Mouse (Mus musculus) B cell, adult 2 months (primary cell): Measurements from ENCODE around the gene Kcnk3.
A peak's percentile ranks its signal among the peaks of the same experiment; 100 is the strongest.

Experiments
- DNase-seq, 2 experiments: peaks; one replicate each; pipeline ENCODE4 v3.0.0; 2022

Gene Kcnk3

DNA sequence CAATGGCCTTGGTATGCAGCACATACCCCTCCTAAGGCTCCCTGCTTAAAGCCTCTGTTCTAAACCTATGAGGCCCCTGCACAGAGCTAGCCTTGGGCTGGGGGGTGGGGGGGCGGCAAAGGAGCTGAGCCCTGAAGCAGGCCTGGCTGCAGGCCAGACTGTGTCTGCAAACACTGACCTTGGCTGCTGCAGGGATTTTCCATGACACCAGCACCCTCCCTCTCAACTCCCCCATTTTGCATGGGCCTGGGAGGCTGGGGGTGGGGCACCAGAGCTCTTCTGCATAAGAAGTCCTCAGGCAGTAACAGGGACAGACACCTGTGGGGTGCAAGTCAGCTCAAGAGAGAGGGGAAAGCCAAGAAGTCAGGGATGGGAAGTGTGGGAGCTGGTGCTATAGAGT, 26.3 kb downstream of the Kcnk3 start:
- no peak for DNase-seq

- no peak for DNase-seq
Measured at GRCm38 (mm10) chr5:30615416-30615815, 27.4 kb downstream of the Kcnk3 start.

DNA sequence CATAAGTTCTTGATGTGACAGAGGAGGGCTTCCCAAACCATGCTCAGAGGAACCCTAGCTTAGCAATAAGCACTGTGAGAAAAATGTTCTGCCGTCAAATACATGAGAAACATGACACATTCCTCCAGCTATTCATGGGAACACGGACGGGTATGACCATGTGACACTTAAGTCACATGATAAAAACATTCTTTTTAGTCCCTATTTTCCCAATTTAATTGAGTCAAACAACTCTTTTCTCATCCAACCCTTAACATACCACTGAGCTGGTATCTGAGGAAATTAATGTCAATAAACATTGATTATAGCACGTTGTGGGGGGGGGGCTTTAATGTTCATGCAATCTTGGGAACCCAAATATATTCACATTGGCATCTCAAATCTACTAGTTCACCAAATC, 27.8 kb downstream of the Kcnk3 start:
- DNase-seq = no peak

GRCm38 (mm10) chr5:30616644-30617043, 28.7 kb downstream of the Kcnk3 start:
- DNase-seq = no peak

GRCm38 (mm10) chr5:30617357-30617756, 29.4 kb downstream of the Kcnk3 start:
- no peak for DNase-seq

DNA sequence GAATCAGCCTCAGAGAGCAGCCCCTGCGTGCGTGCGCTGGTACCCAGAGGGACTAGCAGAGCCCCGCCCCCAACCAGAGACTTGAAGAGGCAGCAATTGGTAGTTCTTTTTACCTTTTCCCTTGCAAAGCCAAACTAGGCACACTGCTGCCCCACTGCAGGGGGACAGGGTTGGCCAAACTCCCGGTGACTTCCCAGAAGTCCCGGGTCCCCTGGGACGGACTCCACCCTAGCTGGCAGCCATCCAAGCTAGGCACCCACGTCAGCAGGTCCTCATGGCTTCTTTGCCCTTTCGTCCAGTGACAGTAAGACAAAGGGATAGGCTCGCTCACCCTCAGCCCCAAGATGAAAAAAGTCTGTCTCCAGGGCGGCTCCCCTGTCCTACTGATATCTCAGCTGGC, 29.9 kb downstream of the Kcnk3 start:
- no peak for DNase-seq

DNA sequence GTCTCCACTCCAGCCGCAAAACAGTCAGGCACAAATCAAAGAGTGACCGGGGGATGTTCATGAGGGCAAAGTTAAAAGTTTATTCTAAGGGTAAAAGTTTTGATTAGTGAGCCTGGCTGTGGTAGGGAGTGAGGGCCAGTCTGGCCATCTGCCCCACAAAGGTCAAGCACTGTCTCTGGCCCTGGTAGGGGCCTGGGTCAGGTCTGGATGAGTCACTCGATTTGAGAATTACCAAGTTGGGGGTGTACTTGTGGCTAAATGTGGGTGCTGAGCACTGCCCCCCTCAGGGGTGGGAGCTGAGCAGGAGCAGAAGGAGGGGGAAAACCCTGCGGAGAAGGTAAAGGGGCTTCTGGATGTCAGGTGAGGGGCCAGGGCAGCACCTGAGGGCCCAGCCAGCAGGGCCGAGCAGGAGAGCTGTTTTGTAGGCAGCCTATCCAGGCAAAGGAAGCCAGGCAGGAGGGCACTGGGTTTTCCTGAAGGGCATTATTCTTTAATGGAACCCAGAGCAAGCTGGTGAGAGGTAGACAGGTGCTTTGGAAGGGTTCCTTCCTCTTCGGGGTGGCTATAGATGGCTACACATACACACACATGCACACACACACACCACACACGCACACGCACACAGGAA, 30.5 kb downstream of the Kcnk3 start:
- DNase-seq = no peak

DNA sequence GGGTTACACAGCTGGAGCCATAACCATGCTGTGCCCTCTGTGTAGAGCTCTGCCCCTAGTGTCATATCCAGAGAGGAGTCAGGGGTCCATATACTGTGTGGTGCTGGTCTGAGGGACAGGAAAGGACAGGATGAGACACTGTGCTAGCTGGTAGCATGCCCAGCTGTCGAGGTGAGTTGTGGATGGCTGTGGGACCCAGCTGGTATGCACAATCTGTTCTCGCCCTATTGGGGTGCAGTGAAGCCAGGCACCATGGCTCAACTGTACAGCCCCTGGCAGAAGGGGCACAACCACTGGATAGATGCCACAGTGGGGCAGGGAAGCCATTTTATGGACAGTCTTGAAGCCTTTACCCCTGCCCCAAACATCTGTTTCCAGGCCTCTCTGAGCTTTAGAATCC, 31.2 kb downstream of the Kcnk3 start:
- DNase-seq = no peak

DNA sequence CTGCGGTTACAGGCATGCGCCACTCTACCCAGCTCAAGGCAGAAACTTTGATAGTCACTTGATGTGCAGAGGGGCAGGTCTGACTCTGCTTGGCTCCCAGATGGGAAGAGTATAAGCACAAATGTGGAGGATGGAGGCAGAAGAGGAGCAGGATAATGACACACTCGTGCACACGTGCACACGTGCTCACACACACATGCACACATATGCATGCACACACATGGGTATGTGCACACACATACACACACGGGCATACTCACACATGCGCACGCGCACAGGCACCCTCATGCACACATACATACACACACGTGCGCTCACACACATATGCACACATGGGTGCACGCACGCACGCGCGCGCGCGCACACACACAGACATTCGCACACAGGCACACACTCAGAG, 32.6 kb downstream of the Kcnk3 start:
- no peak for DNase-seq

- DNase-seq = no peak
Measured at GRCm38 (mm10) chr5:30621211-30621790, 33.3 kb downstream of the Kcnk3 start.

DNA sequence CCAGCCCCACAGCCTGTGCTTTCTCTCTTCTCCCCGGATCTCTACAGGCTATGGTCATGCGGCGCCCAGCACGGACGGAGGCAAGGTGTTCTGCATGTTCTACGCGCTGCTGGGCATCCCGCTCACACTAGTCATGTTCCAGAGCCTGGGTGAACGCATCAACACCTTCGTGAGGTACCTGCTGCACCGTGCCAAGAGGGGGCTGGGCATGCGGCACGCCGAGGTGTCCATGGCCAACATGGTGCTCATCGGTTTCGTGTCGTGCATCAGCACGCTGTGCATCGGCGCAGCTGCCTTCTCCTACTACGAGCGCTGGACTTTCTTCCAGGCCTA, 33.8 kb downstream of the Kcnk3 start:
- DNase-seq = no peak

- peak; percentile 77 for DNase-seq
Measured at GRCm38 (mm10) chr5:30622177-30622840, 34.3 kb downstream of the Kcnk3 start.

DNA sequence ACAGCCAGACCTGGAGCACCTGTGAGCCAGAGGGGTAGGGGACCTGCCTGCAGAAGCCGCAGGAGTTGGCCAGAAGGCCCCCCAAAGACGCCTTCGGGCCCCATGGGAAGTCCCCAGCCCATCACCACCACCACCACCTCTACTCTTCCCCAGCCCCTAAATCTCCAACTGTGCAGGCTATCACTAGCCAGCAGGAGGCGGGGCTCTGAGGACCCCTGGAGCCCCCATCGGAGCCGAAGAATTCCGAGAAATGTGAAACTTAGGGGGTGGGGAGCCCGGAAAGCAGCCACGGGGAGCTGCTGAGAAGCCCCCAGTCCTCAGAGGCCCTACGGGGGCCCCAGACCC, 34.8 kb downstream of the Kcnk3 start:
- peak in 1 of 2 experiments; percentile 28 for DNase-seq

GRCm38 (mm10) chr5:30623380-30623779, 35.4 kb downstream of the Kcnk3 start:
- no peak for DNase-seq

DNA sequence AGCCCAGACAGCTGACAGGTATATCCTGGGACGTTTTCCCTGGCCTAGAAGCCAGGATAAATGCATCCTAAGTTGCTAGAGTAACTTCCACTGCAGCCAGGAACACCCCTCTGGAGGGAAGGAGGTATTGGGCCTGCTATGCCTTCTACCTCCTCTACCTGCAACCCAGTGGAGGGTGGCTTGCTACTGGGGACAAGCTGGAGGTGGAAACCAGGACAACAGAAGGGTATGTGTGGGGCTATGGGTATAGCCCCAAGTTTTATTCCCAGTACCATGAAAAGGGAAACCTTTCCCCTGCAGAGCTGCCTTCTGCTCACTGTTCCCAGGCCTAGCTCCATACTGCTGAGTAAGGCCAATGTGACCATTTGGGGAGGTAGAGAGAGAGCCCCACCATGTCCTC, 36.3 kb downstream of the Kcnk3 start:
- DNase-seq = no peak

GRCm38 (mm10) chr5:30624908-30625307, 36.9 kb downstream of the Kcnk3 start:
- no peak for DNase-seq

DNA sequence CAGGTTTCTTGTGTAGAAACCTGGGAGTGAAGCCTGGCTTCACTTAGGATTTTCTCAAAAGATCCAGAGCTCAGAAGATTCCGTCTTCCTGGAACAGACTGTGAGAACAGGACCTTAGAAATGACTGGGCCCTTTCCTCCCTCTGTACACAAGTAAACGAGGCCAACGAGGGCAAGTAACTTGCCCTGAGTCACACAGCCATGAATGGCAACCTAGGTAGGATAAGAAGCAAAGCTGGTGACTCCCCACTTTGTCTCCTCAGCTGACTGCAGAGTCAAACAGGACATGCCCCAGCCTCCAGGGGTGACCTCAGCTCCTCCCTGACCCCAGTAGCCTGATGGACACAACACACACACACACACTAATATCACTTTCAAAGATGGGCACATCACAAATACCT, 37.4 kb downstream of the Kcnk3 start:
- DNase-seq = no peak

- DNase-seq = no peak
Measured at GRCm38 (mm10) chr5:30626331-30627105, 38.5 kb downstream of the Kcnk3 start.

DNA sequence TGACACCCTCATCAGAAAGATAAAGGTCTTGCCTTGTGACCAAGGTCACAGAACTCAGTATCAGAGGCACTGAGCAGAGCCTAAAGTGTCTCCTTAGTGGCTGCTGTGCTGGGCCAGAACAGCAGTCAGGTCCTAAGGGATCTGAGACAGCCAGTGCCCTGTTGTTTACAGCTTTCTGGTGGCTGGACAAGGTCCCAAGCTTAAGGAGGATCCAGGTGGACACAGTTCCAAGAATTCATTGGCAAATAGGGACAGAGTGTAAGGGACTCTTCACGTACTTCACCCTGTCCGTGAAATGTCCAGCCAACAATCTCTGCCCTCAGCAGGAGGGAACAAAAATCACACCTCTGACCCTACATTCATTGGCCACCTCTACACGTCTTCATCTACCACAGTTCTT, 40.5 kb downstream of the Kcnk3 start:
- no peak for DNase-seq

DNA sequence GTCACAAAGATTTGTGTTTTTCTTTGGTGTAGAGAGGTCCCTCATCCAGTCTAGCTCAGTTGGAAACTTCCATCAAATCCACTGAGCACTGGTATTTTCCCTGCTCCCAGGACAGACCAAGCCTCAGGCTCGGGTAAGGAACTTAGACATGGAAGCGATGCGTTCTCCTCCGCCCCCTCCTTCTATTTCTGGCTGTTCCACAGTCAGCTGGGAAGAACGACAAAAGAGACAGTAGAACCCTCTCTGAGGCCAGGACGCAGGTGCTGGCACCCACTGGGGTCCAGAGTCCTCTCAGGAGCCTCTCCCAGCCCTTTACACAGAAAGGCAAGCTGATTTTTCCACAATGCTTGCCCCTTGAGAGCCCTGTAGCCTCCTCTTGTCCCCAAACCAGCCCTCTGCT, 42.4 kb downstream of the Kcnk3 start:
- DNase-seq = no peak

- DNase-seq = no peak
Measured at GRCm38 (mm10) chr5:30632134-30632533, 44.2 kb downstream of the Kcnk3 start.

GRCm38 (mm10) chr5:30636994-30637393, 49.0 kb downstream of the Kcnk3 start:
- DNase-seq = peak in 1 of 2 experiments; percentile 19

- DNase-seq = peak; percentile 81 to 82
Measured at GRCm38 (mm10) chr5:30638041-30638440, 50.1 kb downstream of the Kcnk3 start.
